Mouse (Mus musculus): ENCODE measurements around the gene Pnpt1. TPM values are rescaled to one million over a fixed set of nuclear protein-coding genes. Genes with fewer than 3 reads are reported as not detected.

Pnpt1 gene
- 2.6 and 6.5 TPM in 2 replicates for polyA plus RNA-seq (2012)

DNA sequence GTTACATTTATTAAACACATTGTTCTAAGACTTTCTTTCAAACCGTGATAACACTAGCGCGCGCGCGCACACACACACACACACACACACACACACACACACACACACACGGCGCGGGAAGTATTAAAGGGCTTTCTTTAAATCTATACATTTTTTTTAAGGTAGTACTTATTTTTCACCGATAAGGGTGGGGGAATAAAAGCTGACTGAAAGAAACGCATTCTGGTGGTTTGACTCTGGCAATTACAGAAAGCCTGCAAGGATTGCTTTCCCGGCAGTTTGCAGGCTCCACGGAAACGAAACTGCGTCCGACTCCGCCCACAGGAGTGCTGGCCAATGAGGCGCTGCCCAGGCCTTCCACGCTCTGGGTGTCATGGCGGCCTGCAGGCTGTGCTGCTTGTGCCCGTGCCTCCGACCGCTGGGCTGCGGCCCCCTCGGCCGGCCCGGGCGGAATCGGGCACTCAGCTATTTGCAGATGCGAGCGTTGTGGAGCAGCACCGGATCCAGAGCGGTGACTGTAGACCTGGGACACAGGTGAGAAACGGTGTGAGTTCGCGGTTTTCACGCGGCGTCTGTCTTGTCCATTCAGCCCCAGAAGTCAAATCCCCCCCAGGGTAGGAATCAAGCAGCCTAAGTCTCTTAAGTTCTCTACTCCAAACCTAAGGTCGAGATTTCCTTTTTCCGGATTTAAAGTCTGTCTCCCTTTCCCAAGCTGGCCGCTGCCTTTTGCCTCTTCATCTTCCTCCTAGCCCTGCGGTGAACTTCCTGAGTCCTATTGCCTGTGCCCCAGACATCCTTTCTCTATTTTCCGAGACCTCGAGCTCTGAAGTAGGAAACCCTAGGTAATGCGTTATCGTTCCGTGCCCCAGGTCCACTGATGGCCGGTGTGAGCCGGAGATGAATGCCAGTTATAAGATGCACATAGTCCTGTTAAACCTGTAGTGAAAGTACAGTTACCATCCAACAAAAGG lies at the start of gene Pnpt1:
Pnpt1 (plus strand) TSS at position 360 of the 971 bp plus-strand sequence.
- H3K4me3 ChIP-seq (replicated peaks): peak within 1 kb of the TSS; percentile 95
- peaks cover 22% of the 10 kb centered on the region for H3K36me3 ChIP-seq (ENCODE audit: control insufficient read depth)
- peaks cover 10% of the 10 kb centered on the region for H3K4me1 ChIP-seq (ENCODE audit: control insufficient read depth)
- H3K27me3 ChIP-seq (ENCODE audit: control insufficient read depth): no peaks in the 10 kb centered on the region
- TF ChIP-seq TAL1 (IDR thresholded peaks at IDR 0.05; ENCODE audit: low read length): no peak
- TF ChIP-seq GATA1 (IDR thresholded peaks at IDR 0.05; ENCODE audit: low read length): no peak
- no peaks in the 10 kb centered on the region for H3K9me3 ChIP-seq (ENCODE audit: control insufficient read depth, low read length)

DNA sequence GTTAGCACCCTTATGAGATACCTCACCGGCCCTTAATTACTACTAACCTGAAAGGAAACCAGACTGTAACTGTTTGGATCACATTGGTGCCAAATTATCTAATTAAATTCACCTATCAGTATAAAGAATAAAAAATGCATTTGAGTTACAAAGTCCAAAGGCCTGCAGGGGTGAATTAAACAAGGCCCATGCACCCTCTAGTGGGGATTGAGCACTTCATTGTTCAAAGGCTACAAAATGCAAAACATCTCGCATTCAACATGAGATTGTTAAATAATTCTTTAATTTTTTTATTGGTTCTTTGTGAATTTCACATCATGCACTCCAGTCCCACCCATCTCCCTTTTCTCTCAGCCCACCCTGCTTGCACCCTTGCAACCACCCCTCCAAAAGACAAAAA lies 38.1 kb upstream of the Pnpt1 start:
- no peak for TF ChIP-seq GATA1 (IDR thresholded peaks at IDR 0.05; ENCODE audit: low read length)
- TF ChIP-seq TAL1 (IDR thresholded peaks at IDR 0.05; ENCODE audit: low read length): no peak
- Histone ChIP-seq H3K4me3 (replicated peaks) (no peak overlapping the region), H3K4me1 (ENCODE audit: control insufficient read depth) (no peaks in the 10 kb centered on the region), H3K36me3 (ENCODE audit: control insufficient read depth) (no peaks in the 10 kb centered on the region), H3K9me3 (ENCODE audit: control insufficient read depth, low read length) (peaks cover 5% of the 10 kb centered on the region; the same call in 1 of the 2 replicates), H3K27me3 (ENCODE audit: control insufficient read depth) (no peaks in the 10 kb centered on the region)

GRCm38 (mm10) chr11:29098926-29099325 lies 31.6 kb upstream of the Pnpt1 start:
- TF ChIP-seq TAL1 (IDR thresholded peaks at IDR 0.05; ENCODE audit: low read length): no peak
- no peak for TF ChIP-seq GATA1 (IDR thresholded peaks at IDR 0.05; ENCODE audit: low read length)
- H3K27me3 ChIP-seq (ENCODE audit: control insufficient read depth): no peaks in the 10 kb centered on the region

DNA sequence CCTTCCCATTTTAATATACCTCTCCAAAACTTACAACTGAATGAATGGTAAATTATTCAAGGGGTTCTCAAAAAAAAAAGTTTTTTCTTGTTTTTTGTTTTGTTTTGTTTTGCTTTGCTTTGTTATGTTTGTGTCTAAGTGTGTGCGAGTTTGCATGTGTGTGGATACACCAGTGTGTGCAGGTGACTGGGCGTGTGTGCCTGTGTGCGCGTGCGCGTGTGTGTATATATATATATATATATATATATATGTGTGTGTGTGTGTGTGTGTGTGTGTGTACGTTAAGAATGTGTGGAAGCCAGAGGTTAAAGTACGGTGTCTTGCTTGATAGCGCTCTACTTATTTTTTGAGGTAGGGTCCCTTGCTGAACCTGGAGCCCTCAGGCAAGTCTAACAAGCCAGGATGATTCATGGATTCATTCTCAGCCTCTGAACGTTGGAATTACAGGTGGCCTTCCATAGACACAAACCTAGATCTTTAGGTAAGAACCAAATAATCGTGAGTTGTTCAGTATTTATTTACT lies 621 bp upstream of the Pnpt1 start:
- Histone ChIP-seq H3K4me3 (replicated peaks) (peak overlapping the region; percentile 95), H3K36me3 (ENCODE audit: control insufficient read depth) (peaks cover 15% of the 10 kb centered on the region), H3K9me3 (ENCODE audit: control insufficient read depth, low read length) (no peaks in the 10 kb centered on the region), H3K4me1 (ENCODE audit: control insufficient read depth) (peaks cover 10% of the 10 kb centered on the region), H3K27me3 (ENCODE audit: control insufficient read depth) (no peaks in the 10 kb centered on the region)
- TF ChIP-seq GATA1 (IDR thresholded peaks at IDR 0.05; ENCODE audit: low read length): no peak
- TF ChIP-seq TAL1 (IDR thresholded peaks at IDR 0.05; ENCODE audit: low read length): no peak

More at GRCm38 (mm10) chr11:29098926-29099325, 31.6 kb upstream of the Pnpt1 start:
- Histone ChIP-seq H3K4me3 (replicated peaks) (no peak overlapping the region), H3K4me1 (ENCODE audit: control insufficient read depth) (no peaks in the 10 kb centered on the region), H3K9me3 (ENCODE audit: control insufficient read depth, low read length) (no peaks in the 10 kb centered on the region), H3K36me3 (ENCODE audit: control insufficient read depth) (no peaks in the 10 kb centered on the region)

DNA sequence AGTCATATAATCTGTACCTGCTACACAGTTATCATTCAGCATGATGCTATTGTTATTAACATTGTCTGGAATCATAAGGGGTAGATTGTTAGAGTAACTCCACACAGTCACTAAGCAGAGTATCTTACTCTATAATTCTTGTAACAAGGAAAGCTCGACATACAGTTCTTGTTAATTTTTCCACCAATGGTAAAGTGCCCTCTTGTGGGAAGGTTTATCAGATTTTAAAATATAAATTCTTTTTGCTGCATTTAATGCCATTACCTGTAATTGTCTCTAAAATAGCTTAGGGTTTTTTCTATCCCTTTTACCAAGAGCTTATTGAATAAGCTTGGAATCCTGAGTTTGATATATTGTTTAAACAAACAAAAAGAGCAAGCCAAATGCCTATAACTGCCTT lies 10.1 kb downstream of the Pnpt1 start:
- Histone ChIP-seq H3K4me1 (ENCODE audit: control insufficient read depth) (no peaks in the 10 kb centered on the region), H3K27me3 (ENCODE audit: control insufficient read depth) (no peaks in the 10 kb centered on the region), H3K36me3 (ENCODE audit: control insufficient read depth) (peaks cover 68% of the 10 kb centered on the region), H3K4me3 (replicated peaks) (no peak overlapping the region), H3K9me3 (ENCODE audit: control insufficient read depth, low read length) (no peaks in the 10 kb centered on the region)
- TF ChIP-seq GATA1 (IDR thresholded peaks at IDR 0.05; ENCODE audit: low read length): no peak
- TF ChIP-seq TAL1 (IDR thresholded peaks at IDR 0.05; ENCODE audit: low read length): no peak

DNA sequence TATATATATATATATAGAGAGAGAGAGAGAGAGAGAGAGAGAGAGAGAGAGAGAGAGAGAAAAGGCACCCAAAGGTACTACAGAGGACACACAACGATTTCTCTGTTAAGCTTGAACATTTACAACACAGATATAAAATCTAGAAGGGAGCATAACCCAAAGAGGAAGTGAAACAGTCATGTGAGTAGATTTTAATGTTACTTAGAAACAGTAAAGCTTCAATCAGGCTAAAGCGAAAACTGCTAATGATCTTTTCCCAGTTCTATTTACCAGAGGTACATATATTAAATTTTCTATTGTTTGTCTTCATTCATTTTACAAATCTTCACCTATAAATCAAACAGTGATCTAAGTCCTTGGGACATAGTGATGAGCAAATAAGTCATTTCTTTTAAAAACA lies 18.4 kb downstream of the Pnpt1 start:
- Histone ChIP-seq H3K27me3 (ENCODE audit: control insufficient read depth) (no peaks in the 10 kb centered on the region), H3K9me3 (ENCODE audit: control insufficient read depth, low read length) (no peaks in the 10 kb centered on the region), H3K36me3 (ENCODE audit: control insufficient read depth) (peaks cover 58% of the 10 kb centered on the region), H3K4me3 (replicated peaks) (no peak overlapping the region), H3K4me1 (ENCODE audit: control insufficient read depth) (no peaks in the 10 kb centered on the region)
- TF ChIP-seq GATA1 (IDR thresholded peaks at IDR 0.05; ENCODE audit: low read length) (no peak), TAL1 (IDR thresholded peaks at IDR 0.05; ENCODE audit: low read length) (no peak)

GRCm38 (mm10) chr11:29163569-29163968 lies 33.0 kb downstream of the Pnpt1 start:
- Histone ChIP-seq H3K27me3 (ENCODE audit: control insufficient read depth) (no peaks in the 10 kb centered on the region), H3K36me3 (ENCODE audit: control insufficient read depth) (peaks cover 26% of the 10 kb centered on the region), H3K9me3 (ENCODE audit: control insufficient read depth, low read length) (no peaks in the 10 kb centered on the region), H3K4me3 (replicated peaks) (no peak overlapping the region), H3K4me1 (ENCODE audit: control insufficient read depth) (peaks cover 7% of the 10 kb centered on the region)
- no peak for TF ChIP-seq TAL1 (IDR thresholded peaks at IDR 0.05; ENCODE audit: low read length)
- TF ChIP-seq GATA1 (IDR thresholded peaks at IDR 0.05; ENCODE audit: low read length): no peak

- TF ChIP-seq TAL1 (IDR thresholded peaks at IDR 0.05; ENCODE audit: low read length) (no peak), GATA1 (IDR thresholded peaks at IDR 0.05; ENCODE audit: low read length) (no peak)
- H3K36me3 ChIP-seq (ENCODE audit: control insufficient read depth): peaks cover 8% of the 10 kb centered on the region
- peak overlapping the region; percentile 79 for H3K4me3 ChIP-seq (replicated peaks)
Observed at GRCm38 (mm10) chr11:29171959-29172391, 41.4 kb downstream of the Pnpt1 start.

GRCm38 (mm10) chr11:29172563-29173124 lies 42.1 kb downstream of the Pnpt1 start, which contains the start of gene Ppp4r3b:
Gene Ppp4r3b, plus strand, starts transcription at chr11:29172890.
- Histone ChIP-seq H3K9me3 (ENCODE audit: control insufficient read depth, low read length) (no peaks in the 10 kb centered on the region), H3K27me3 (ENCODE audit: control insufficient read depth) (no peaks in the 10 kb centered on the region), H3K4me3 (replicated peaks) (peak within 1 kb of the TSS; percentile 79), H3K4me1 (ENCODE audit: control insufficient read depth) (peaks cover 30% of the 10 kb centered on the region), H3K36me3 (ENCODE audit: control insufficient read depth) (peaks cover 12% of the 10 kb centered on the region)
- TF ChIP-seq TAL1 (IDR thresholded peaks at IDR 0.05; ENCODE audit: low read length) (no peak), GATA1 (IDR thresholded peaks at IDR 0.05; ENCODE audit: low read length) (no peak)

More at GRCm38 (mm10) chr11:29171959-29172391, 41.4 kb downstream of the Pnpt1 start:
- Histone ChIP-seq H3K4me1 (ENCODE audit: control insufficient read depth) (peaks cover 34% of the 10 kb centered on the region), H3K27me3 (ENCODE audit: control insufficient read depth) (no peaks in the 10 kb centered on the region), H3K9me3 (ENCODE audit: control insufficient read depth, low read length) (no peaks in the 10 kb centered on the region)

Data from erythroblast, embryonic 14.5 days (primary cell).